Mouse (Mus musculus): ENCODE measurements around the gene Pla2g3. TPM values are rescaled to one million over a fixed set of nuclear protein-coding genes. Genes with fewer than 3 reads are reported as not detected.
A peak's percentile ranks its signal among the peaks of the same experiment; 100 is the strongest.

The Pla2g3 gene
- polyA plus RNA-seq (2016; fragmentation: Nextera tagmentation; extraction: Ambion mirVana), result 1.4 TPM in 2 replicates

DNA sequence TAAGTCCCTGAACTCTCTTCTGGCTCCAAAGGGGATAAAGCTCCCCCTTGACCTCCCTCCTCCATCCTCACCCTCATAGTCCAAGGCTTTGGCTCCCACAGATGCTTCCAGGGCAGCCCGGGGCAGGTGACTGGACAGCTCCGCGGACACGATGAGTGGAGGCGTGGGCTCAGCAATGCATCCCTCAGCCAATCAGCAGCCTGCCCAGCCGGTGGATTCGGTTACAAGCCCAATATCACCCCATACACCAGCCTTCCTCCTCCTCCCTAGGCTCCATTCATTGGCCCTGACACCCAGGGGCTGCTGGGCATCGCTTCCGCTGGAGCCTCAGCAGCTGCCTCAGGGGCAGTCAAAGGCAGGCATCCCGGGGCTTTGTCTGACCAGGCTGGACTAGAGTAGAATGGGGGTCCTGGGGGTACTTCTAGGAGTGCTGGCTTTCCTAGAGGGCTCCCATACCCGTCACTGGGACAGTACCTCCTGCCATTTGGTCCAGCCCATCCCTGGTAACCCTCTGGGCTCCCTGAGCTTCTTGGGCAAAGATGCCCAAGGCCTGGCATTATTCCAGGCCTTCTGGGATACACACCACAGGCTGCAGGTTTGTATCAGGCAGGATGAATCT, at the start of gene Pla2g3:
TSS of gene Pla2g3 (plus strand) at position 333 of the 619 bp plus-strand sequence.
- peak within 1 kb of the TSS; percentile 54; the same call in 1 of the 2 replicates for H3K27ac ChIP-seq
- H3K9me3 ChIP-seq, result no peaks in the 10 kb centered on the region
- peaks cover 14% of the 10 kb centered on the region for H3K4me1 ChIP-seq
- DNase-seq (ENCODE audit: extremely low spot score, low spot score), result peak; percentile 24
- H3K27me3 ChIP-seq (ENCODE audit: poor library complexity, severe bottlenecking), result no peaks in the 10 kb centered on the region
- WGBS, result 32% methylated on average over 11 of the region's 11 CpGs
- H3K36me3 ChIP-seq (replicated peaks), result no peaks in the 10 kb centered on the region
- peak within 1 kb of the TSS; percentile 12; the same call in 1 of the 2 replicates for H3K4me3 ChIP-seq

DNA sequence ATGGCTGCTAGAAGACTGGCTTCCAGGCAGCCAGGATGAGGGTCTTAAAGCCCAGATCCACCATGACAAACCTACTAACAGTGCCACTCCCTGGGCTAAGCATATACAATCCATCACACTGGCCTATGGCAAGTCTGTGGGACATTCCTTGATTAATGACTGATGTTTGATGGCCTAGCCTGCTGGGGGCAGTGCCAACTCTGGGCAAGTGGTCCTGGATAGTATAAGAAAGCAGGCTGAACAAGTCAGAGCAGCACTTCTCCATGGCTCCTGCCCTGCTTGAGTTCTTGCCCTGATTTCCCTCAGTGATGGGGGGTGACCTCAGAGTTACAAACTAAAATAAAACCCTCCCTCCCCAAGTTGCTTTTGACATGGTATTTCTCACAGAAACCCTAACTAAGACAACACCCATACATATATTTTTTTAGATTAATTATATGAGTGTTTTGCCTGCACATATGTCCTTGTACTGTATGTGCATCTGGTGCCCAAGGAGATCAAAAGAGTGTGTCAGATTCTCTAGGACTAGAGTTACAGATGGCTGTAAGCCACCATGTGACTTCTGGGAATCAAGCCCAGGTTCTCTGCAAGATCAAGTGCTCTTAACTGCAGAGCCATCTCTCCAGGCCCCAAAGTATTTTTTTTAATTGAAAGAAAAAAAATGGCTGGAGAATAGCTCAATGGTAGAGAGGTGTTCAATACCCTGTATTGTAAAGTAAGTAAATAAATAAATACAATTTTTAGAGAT, 46.2 kb upstream of the Pla2g3 start:
- H3K4me1 ChIP-seq, result no peaks in the 10 kb centered on the region; the same call in 1 of the 2 replicates
- no peak overlapping the region for H3K27ac ChIP-seq
- DNase-seq (ENCODE audit: extremely low spot score, low spot score), result no peak
- H3K4me3 ChIP-seq, result no peak overlapping the region
- H3K27me3 ChIP-seq (ENCODE audit: poor library complexity, severe bottlenecking), result no peaks in the 10 kb centered on the region
- no peaks in the 10 kb centered on the region for H3K36me3 ChIP-seq (replicated peaks)
- H3K9me3 ChIP-seq, result no peaks in the 10 kb centered on the region

DNA sequence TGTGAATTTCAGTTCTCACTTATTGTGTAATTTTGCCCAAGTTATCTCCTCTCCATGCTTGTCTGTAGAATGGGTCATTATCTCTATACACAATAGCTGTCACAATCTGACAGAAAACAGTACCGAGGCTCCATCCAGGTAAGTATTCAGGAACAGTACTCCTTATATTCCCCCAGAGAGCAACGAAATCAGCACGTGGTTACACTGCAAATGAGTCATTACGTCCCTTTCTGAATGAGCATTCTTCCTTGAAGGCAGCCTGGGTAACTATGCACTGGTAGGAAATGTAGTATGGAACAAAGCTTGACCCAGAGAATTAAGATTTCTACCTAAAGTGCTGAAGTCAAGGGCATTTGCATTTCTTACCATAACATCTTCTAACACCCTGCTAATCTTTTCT, 45.4 kb upstream of the Pla2g3 start:
- Histone ChIP-seq H3K27me3 (ENCODE audit: poor library complexity, severe bottlenecking) (no peaks in the 10 kb centered on the region), H3K4me1 (no peaks in the 10 kb centered on the region; the same call in 1 of the 2 replicates), H3K27ac (no peak overlapping the region), H3K36me3 (replicated peaks) (no peaks in the 10 kb centered on the region), H3K9me3 (no peaks in the 10 kb centered on the region), H3K4me3 (no peak overlapping the region)
- WGBS, result 84% methylated on average over 4 of the region's 4 CpGs
- no peak for DNase-seq (ENCODE audit: extremely low spot score, low spot score)

DNA sequence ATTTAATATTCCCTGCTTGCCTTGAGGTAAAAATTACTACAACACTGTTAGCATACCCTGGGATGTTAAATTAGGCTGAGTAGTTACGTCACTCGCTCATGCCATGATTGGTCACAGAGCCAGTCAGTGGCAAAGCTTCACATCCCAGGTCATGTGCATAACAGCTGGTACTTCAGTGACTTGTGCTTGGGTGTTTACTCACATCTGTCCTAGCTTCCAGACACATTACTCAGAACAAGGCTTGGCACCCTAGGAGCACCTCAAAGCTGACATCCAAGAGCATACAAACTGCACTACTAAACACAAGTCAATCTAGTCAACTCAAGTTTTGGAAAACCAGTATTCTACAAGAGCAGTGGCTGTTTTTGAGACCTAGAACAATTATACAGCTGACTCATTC, 45.0 kb upstream of the Pla2g3 start:
- 93% methylated on average over 2 of the region's 2 CpGs for whole genome bisulfite sequencing
- Histone ChIP-seq H3K36me3 (replicated peaks) (0 out of 2 replicates have a peak, but pooled peaks cover 2% of the 10 kb centered on the region), H3K27me3 (ENCODE audit: poor library complexity, severe bottlenecking) (no peaks in the 10 kb centered on the region), H3K4me1 (no peaks in the 10 kb centered on the region; the same call in 1 of the 2 replicates), H3K9me3 (no peaks in the 10 kb centered on the region), H3K27ac (no peak overlapping the region), H3K4me3 (no peak overlapping the region)
- no peak for DNase-seq (ENCODE audit: extremely low spot score, low spot score)

DNA sequence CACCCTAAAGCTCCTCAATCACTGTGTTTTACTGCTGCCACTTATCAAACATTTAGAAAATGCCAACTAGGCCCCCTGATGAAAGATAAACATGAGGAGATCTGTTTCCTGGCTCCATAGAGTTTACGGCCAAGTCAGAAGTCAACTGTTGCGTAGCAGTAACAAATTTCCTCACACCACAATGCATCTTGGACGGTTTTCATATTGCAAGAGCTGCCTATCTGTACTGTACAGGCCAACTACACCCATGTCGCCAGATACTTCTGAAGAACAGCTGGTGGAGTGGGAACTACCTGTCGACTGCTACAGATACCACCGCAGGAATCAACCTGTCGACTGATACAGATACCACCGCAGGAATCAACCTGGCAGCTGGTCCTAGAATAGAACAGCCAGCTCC, 43.2 kb upstream of the Pla2g3 start:
- Histone ChIP-seq H3K4me3 (no peak overlapping the region), H3K36me3 (replicated peaks) (0 out of 2 replicates have a peak, but pooled peaks cover 2% of the 10 kb centered on the region), H3K27me3 (ENCODE audit: poor library complexity, severe bottlenecking) (no peaks in the 10 kb centered on the region), H3K9me3 (no peaks in the 10 kb centered on the region), H3K4me1 (no peaks in the 10 kb centered on the region; the same call in 1 of the 2 replicates), H3K27ac (no peak overlapping the region)
- WGBS, result 93% methylated on average over 8 of the region's 8 CpGs
- no peak for DNase-seq (ENCODE audit: extremely low spot score, low spot score)

DNA sequence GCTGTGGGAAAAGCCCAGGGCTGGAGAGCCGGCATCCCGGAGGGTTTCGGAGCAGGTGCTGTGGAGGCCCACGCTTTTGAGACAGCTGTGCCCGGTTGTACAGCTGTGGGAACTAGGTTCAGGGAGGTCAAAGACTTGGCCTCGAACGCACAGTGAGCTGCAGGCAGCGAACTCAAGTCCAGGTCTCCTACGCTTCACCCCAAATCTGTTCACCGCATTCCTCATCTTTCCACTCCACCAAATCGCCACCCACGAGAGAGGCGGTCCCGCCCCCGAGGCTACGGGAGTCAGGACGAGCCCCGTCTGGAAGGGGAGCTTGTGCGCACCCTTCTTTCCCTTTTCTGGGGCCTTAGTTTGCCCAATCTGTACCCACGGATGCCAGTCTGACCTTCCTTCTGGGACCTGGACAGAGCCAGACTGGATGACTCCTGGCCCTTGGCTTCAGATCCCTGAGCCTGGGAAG, 36.4 kb upstream of the Pla2g3 start:
- WGBS, result 2% methylated on average over 20 of the region's 20 CpGs
- Histone ChIP-seq H3K9me3 (no peaks in the 10 kb centered on the region), H3K4me3 (peak overlapping the region; percentile 89), H3K27ac (peak overlapping the region; percentile 89), H3K27me3 (ENCODE audit: poor library complexity, severe bottlenecking) (no peaks in the 10 kb centered on the region), H3K36me3 (replicated peaks) (peaks cover 25% of the 10 kb centered on the region), H3K4me1 (peaks cover 24% of the 10 kb centered on the region)
- DNase-seq (ENCODE audit: extremely low spot score, low spot score), result no peak

DNA sequence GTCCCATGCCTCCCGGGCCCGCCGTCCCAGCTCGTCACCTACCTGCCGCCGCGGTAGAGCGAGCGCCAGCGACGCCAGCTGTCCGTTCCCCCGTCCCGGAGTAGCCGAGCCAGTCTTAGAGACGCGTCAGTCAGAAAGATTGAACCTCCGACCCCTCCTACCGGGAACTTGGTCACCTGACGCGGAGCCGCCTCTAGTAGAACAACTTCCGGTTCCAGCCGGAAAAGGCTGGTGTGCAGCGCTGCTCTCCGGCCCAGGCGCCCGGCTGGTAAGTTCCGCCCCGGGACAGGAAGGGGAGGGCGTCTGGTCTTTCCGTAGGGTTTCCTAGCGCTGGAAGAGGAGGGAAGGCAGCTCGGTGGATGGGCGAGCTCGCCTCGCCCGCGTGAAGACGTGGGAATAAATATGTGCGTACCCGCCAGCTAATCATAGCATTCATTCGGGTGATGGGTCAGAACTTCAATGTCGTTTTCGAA, 35.9 kb upstream of the Pla2g3 start, which contains the start of gene Rnf185:
TSS of gene Rnf185 (minus strand) at position 197 of the 473 bp plus-strand sequence.
- WGBS, result under 1% methylated on average over 45 of the region's 45 CpGs
- H3K4me3 ChIP-seq, result peak within 1 kb of the TSS; percentile 89

DNA sequence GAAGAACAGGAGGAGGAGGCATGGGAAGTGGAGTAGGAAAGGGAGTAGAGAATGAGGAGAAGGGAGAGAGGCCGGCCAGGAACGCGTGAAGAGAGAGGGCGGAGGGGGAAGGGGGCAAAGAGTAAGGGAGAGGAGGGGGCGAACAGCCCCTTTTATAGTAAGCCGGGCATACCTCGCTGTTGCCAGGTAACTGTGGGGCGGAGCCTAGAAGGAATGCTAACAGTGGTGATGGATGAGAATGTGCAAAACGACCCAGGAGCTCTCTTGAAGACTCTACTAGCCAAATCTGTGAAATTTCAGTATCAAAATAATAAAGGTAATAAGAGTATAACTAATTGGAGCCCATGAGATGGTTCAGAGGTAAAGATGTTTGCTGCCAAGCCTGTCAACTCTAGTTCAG, 35.3 kb upstream of the Pla2g3 start:
- Histone ChIP-seq H3K4me3 (peak overlapping the region; percentile 89), H3K36me3 (replicated peaks) (peaks cover 33% of the 10 kb centered on the region), H3K4me1 (peaks cover 24% of the 10 kb centered on the region), H3K9me3 (no peaks in the 10 kb centered on the region), H3K27ac (peak overlapping the region; percentile 89), H3K27me3 (ENCODE audit: poor library complexity, severe bottlenecking) (no peaks in the 10 kb centered on the region)
- peak; percentile 38 for DNase-seq (ENCODE audit: extremely low spot score, low spot score)
- 2% methylated on average over 9 of the region's 9 CpGs for WGBS

More for the DNA sequence above, 35.9 kb upstream of the Pla2g3 start, which contains the start of gene Rnf185:
- H3K4me1 ChIP-seq, result peaks cover 24% of the 10 kb centered on the region
- no peaks in the 10 kb centered on the region for H3K27me3 ChIP-seq (ENCODE audit: poor library complexity, severe bottlenecking)
- H3K9me3 ChIP-seq, result no peaks in the 10 kb centered on the region
- peak; percentile 95 for DNase-seq (ENCODE audit: extremely low spot score, low spot score)
- H3K36me3 ChIP-seq (replicated peaks), result peaks cover 30% of the 10 kb centered on the region
- H3K27ac ChIP-seq, result peak within 1 kb of the TSS; percentile 89

DNA sequence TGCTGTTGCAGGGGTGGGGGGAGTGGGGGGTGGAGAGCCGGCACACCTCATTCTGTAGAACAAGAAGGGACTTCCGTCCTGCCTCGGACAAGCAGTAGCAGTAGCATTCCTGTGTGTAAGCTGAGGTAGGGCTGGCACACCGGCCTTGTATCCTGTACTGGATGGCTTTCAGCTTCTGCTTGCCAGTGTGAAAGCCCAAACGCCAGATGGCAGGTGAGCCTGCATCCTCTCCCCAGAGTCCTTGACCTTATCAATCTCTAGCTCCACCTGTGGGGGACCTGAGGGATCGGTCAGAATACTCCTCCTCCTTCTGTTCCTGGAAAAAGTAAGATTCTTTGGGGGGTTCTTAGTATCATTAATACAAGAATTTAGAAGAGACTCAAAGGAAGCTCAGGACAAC, 34.6 kb upstream of the Pla2g3 start:
- Histone ChIP-seq H3K4me1 (peaks cover 24% of the 10 kb centered on the region), H3K4me3 (peak overlapping the region; percentile 89), H3K36me3 (replicated peaks) (peaks cover 31% of the 10 kb centered on the region), H3K27ac (no peak overlapping the region), H3K27me3 (ENCODE audit: poor library complexity, severe bottlenecking) (no peaks in the 10 kb centered on the region), H3K9me3 (no peaks in the 10 kb centered on the region)
- 83% methylated on average over 6 of the region's 6 CpGs for WGBS
- no peak for DNase-seq (ENCODE audit: extremely low spot score, low spot score)

DNA sequence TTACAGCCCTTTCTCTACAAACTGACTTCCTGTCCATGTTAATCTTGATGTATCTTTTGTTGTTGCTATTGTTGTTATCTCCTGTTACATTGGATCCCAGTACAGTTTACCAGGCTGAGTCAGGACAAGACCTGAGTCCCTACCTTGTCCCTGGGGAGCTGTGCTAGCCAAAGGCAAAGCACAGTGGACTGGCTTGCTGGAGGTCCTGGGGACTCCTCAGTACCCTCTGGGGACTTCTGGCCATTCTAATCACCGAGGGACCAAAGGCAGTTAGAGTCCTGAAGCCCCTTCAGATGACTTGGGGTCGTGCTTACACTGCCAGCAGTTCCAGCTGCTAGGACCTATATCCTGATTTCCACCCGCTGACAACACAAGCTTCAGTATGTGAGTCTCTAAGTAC, 33.6 kb upstream of the Pla2g3 start:
- H3K36me3 ChIP-seq (replicated peaks), result peaks cover 31% of the 10 kb centered on the region
- peaks cover 24% of the 10 kb centered on the region for H3K4me1 ChIP-seq
- 91% methylated on average over 3 of the region's 3 CpGs for WGBS
- H3K27me3 ChIP-seq (ENCODE audit: poor library complexity, severe bottlenecking), result no peaks in the 10 kb centered on the region
- no peak for DNase-seq (ENCODE audit: extremely low spot score, low spot score)
- no peak overlapping the region for H3K27ac ChIP-seq
- no peaks in the 10 kb centered on the region for H3K9me3 ChIP-seq
- no peak overlapping the region for H3K4me3 ChIP-seq

DNA sequence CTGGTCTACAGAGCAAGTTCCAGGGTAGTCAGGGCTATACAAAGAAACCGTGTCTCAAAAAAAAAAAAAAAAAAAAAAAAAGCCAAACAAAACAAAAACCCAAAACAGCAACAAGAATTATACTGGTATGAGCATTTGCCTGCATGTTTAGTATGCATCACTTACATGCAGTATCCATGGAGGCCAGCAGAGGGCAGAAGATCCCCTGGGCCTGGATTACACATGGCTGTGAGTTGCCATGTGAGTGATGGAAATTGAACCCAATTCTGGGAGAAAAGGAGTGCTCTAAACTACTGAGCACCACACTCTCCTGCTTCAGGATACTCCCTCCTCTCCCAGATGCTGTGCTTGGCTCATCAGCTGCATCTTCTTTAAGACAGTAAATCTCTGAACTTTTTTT, 31.7 kb upstream of the Pla2g3 start:
- peaks cover 14% of the 10 kb centered on the region for H3K4me1 ChIP-seq
- H3K27me3 ChIP-seq (ENCODE audit: poor library complexity, severe bottlenecking), result no peaks in the 10 kb centered on the region
- no peaks in the 10 kb centered on the region for H3K9me3 ChIP-seq
- peaks cover 31% of the 10 kb centered on the region for H3K36me3 ChIP-seq (replicated peaks)
- DNase-seq (ENCODE audit: extremely low spot score, low spot score), result peak; percentile 60
- 50% methylated on average over 1 of the region's 1 CpGs for WGBS
- no peak overlapping the region for H3K27ac ChIP-seq
- H3K4me3 ChIP-seq, result no peak overlapping the region

DNA sequence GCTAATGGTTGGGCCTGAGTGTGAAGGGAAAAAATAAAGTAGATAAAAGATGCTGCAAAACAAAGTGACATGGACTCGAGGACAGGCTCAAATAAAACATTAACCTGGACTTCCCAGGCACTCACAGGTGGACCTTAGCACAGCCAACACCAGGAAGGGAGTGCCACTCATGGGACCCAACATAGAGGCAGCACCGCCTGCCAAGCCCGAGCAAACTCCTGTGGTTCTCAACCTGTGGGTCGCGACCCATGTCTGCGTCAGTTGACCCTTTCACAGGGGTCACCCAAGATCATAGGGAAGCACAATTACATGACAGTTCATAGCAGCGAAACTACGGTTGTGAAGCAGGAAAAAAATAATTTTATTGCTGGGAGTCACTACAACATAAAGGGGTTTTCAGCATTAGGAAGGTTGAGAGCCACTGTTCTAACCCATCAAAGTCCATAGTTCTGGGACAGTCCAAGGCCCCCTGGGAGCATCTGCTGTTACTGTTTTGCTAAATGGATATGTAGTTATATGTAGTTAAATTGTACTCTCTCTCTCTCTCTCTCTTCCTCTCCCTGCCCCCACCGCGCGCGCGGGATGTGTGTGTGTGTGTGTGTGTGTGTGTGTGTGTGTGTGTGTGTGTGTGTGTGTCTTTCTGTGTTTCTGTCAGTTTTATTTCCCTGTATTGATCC, 29.5 kb upstream of the Pla2g3 start:
- peaks cover 28% of the 10 kb centered on the region for H3K36me3 ChIP-seq (replicated peaks)
- 93% methylated on average over 11 of the region's 13 CpGs for WGBS
- H3K4me3 ChIP-seq, result no peak overlapping the region

More for the DNA sequence above, 29.5 kb upstream of the Pla2g3 start:
- H3K9me3 ChIP-seq, result no peaks in the 10 kb centered on the region
- no peaks in the 10 kb centered on the region for H3K27me3 ChIP-seq (ENCODE audit: poor library complexity, severe bottlenecking)
- no peak for DNase-seq (ENCODE audit: extremely low spot score, low spot score)
- no peak overlapping the region for H3K27ac ChIP-seq
- H3K4me1 ChIP-seq, result peaks cover under 1% of the 10 kb centered on the region
